Mouse (Mus musculus) spleen, embryonic (tissue): ENCODE measurements around the gene Dazap1.

ENCODE experiments used
- CTCF ChIA-PET: fragments of 350-600 bp; sonication (Branson Sonifier 250); formaldehyde crosslinking; loops from one replicate; lab custom pipeline; 2022; lab: Charles Lee

Dazap1 gene

DNA sequence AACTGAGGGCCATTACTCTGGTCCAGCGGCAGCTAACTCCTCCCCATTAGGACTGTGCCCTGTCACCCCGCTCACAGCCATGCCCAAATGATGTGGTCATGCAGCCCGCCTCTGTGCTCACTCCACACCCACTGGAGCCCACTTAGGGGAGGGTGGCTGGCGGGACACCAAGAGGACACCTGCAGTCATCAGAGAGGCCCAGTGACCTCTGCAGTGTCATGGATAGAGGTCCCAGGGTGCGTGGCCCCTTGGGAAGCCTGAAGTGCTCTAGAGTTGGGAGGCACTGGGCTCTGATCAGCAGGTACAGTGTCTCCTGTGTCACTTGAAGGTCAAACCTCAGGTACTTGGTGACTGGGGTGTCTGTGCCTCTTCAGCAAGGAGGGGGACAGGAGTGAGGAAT, 35.5 kb downstream of the Dazap1 start:
- CTCF ChIA-PET, result no interaction called here

DNA sequence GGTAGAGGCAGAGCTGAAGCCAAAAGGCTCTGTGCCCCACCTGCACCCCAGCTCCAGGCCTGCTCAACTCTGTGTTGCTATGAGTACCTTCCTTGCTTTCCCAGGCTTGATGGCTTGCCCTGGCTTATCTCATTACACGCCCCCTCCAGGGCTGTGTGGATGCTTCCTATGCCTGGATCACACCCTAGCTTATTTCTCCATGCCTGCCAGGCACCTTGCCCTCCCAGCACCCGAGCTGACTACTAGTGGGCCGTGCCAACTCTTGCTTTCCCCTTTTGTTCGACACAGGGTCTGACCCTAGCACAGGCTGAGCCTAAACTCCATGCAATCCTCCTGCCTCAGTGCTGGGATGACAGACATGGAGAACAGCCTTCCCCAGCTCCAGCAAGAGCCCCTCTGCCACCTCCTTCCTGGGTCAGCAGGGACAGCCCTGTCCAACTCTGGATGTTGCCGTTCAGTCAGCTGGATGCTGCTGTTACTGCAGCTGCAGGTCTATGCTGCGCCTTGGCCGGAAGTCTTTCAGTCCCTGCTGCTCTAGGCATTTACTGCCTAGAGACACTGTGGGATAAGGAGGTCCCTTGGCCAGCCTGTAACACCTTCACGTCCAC, 36.3 kb downstream of the Dazap1 start:
- CTCF ChIA-PET, result no interaction called here

DNA sequence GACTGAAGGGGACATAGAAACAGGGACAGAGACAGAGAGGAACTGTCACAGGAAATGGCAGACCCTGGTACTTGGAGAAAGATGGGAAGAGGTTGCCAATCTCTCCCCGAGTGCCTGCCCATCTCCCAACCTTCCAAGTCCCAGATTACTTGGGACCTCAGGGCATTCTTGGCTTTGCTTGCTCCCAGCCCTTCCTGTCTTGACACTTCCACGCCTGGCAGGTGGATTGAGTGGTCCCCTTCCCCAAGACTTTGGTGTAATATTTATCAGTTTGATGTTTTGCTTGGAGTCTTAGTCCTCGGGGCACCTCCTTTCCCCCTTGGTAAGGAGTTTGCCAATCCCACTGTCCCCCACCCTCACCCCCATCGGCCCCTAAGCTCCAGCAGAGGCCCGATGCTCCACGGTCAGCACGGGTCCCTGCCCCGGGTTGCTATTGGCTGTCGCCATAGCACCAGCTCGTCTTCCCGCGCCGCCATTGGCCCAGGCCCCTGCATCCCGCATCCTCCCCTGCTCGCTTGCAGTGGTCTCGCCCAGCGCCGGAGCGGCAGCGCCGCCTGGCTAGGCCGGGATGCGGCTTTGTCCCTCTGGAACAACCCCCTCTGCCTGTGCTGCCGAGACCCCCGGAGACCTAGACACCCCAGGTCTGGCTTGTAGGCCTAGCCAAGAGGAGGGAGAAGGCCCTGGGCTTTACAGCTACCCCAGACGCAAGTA, 37.4 kb downstream of the Dazap1 start:
- CTCF ChIA-PET, result no interaction called here

DNA sequence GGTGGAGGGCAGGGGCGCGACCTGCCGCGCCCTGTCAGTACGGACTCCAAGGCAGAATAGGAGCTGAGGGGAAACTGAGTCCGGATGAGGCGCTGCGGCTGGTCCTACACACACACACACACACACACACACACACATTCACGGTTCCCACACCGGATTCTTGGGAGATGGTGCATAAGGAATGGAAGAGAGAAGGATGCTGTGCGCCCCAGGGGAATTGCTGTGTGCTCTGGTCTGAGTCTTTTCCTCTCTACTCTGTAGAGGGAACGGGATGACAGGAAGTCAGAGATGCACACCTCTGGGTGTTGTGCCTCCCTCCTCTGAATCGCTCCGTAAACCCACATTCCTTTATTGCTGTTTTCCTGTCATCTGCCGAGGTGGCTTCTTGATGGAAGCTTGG, 38.0 kb downstream of the Dazap1 start:
- CTCF ChIA-PET, result interaction anchor here (0.5 to 0.8 kb wide), 2 partner anchors 7 to 46 kb away, joined by 3 read pairs; partner anchors contain the start of gene Rps15

DNA sequence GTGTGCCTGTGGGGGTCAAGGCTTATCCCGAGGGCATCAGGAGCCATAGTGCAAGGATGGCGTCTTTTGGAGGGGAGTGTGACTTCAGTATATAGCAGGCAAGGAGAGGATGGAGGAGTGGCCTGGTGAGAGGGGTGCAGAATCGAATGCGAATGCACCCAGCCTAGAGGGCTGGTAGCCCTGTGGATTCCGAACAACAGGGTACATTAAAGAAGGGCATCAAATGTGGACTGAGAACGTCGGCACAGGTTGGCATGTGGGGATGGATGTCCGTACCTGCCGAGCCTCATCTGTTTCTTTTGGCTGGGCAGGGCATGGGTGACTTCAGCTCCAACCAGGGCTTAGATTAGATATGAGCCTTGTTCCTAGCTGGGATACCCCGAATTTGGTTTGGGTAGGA, 38.5 kb downstream of the Dazap1 start:
- CTCF ChIA-PET, result interaction anchor here (0.5 to 0.8 kb wide), 2 partner anchors 8 to 45 kb away, joined by 3 read pairs; partner anchors contain the start of gene Rps15

DNA sequence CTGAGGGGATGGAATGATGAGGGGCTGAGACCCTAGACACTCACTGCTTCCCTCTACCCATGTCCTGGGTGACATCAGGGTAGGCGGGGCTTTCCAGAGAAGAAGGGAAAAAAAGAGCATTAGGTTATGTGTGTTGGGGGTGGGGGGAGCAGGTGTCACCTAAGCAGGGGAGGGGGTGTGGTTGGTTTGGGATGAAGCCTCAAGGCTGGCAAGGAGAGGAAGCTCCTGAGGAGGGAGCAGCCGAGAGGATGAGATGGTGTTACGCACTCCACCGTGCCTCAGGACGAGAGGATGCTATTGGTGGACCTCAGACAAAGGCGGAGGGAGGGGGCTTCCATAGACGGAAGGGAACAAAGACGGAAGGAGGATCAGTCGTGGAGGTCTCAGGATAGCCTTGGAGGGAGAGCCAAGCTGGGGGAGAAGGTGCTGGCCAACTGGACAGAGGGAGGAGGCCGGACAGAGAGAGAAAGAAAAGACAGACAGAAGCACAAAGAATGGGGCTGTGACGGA, 39.4 kb downstream of the Dazap1 start:
- CTCF ChIA-PET, result no interaction called here

DNA sequence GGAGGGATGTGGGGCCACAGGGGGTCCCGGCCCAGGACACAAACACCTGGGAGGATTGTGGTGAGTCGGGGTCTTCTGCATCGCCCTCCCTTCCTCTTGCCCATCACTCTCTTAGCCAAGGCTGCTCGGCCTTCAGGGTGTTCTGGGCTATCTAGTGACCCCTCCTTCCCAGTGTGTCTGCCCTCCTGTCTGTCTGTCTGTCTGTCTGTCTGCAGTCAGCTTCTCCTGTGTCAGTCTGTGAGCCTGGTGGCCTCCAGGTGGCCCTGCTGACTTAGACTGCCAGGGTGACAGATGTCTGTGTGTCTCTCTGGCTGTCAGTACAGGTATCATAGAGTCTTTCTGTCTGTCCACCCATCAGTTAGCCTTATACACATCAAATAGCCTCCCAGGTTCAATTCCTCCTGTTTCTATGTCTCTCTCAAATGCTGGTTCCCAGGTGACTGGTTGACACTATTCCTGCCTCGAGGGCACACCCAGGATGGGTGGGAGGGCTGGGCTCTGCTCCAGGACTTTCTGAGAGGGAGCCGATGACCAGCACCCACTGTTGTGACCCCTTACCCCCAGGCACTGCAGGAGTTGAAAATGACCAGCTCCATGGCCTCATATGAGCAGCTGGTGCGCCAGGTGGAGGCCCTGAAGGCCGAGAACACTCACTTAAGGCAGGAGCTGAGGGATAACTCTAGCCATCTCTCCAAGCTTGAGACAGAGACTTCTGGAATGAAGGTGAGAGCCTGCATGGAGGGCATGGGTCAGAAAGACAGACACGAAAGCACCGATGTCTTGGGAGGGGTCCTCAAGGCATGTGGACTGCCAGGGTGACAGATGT, 40.2 kb downstream of the Dazap1 start:
- CTCF ChIA-PET, result no interaction called here

DNA sequence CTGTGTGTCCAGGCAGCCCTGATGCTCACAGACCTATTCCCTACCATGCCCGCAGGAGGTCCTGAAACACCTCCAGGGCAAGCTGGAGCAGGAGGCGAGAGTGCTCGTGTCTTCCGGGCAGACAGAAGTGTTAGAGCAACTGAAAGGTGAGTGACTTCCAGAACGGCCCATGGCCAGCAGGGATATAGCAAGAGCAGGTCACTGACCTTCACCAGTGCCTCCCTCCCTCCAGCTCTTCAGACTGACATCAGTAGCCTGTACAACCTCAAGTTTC, 40.7 kb downstream of the Dazap1 start:
- CTCF ChIA-PET, result no interaction called here

DNA sequence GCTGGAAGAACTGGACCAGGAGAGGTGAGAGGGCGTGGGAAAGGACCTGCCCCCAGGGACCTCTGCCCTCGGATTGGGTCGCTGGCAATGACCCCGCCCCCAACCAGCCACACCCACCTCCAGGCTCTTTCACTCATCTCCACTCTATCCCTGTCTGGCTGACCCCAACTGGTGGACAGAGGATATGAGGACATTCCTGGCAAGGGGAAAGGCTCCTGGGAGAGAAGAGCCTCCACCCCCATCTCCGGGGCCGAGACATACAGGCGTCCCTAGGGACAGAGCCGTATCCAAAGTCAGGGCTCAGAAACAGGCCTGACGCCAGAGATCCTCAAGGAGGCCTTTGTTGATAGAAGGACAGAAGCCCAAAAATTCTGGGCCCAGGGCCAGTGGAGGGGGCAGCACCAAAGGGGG, 41.2 kb downstream of the Dazap1 start:
- CTCF ChIA-PET, result no interaction called here

DNA sequence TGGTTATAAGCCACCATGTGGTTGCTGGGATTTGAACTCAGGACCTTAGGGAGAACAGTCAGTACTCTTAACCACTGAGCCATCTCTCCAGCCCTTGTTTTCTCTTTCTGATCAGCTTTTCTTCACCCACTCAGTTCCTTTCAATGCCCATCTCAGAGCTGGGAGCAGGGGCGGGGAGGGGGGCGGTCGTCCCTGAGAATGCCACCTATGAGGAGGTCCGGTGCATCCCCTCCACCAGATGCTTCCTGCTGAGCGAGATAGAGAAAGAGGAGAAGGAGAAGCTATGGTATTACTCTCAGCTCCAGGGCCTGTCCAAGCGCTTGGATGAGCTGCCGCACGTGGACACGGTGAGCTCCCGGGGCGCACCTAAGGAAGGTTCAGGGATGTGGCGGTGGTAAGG, 43.2 kb downstream of the Dazap1 start:
- CTCF ChIA-PET, result interaction anchor here (0.6 to 0.7 kb wide), 2 partner anchors 38 to 396 kb away, joined by 3 read pairs; no protein-coding TSS in a partner anchor

DNA sequence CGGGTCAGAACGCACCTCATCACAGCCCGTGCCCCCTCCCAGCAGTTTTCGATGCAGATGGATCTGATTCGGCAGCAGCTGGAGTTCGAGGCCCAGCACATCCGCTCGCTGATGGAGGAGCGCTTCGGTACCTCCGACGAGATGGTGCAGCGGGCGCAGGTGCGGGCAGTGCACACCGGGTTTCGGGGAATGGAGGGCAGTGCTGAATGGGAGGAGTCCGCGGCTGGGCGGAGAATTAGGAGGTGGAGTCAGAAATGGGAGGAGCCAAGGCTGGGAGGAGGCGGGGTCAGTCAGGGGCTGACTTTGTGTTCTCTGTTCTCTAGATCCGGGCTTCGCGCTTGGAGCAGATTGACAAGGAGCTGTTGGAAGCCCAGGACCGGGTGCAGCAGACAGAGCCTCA, 43.6 kb downstream of the Dazap1 start:
- CTCF ChIA-PET, result interaction anchor here (0.7 kb wide), 1 partner anchor 38 kb away, joined by 3 read pairs; no protein-coding TSS in a partner anchor

DNA sequence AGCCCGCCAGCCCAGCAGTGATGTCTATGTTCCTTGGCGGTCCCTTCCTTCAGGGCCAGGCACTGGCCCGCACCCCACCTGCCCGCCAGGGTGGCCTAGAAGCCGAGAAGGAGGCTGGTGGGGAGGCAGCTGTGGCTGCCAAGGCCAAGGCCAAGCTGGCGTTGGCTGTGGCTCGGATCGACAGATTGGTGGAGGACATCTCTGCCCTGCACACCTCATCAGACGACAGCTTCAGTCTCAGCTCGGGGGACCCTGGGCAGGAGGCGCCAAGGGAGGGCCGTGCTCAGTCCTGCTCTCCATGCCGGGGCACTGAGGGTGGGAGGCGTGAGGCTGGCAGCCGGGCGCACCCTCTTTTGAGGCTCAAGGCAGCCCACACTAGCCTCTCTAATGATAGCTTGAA, 50.3 kb downstream of the Dazap1 start:
- CTCF ChIA-PET, result no interaction called here

DNA sequence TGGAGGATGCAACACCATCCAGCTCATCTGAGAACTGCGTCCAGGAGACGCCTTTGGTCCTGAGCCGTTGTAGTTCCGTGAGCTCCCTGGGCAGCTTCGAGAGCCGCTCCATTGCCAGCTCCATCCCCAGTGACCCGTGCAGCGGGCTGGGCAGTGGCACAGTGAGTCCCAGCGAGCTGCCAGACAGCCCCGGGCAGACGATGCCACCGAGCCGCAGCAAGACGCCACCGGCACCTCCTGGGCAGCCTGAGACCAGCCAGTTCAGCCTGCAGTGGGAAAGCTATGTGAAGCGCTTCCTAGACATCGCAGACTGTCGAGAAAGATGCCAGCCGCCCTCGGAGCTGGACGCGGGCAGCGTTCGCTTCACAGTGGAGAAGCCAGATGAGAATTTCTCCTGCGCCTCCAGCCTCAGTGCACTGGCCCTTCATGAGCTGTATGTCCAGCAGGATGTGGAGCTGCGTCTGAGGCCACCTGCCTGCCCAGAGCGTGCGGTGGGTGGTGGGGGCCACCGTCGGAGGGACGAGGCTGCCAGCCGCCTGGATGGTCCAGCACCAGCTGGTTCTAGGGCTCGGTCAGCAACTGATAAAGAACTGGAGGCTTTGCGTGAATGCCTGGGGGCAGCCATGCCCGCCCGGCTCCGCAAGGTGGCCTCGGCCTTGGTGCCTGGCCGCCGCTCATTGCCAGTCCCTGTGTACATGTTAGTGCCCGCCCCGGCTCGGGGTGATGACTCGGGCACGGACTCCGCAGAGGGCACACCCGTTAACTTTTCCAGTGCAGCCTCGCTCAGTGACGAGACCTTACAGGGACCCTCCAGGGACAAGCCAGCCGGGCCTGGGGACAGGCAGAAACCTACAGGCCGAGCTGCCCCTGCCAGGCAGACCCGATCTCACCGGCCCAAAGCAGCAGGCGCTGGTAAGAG, 51.6 kb downstream of the Dazap1 start:
- CTCF ChIA-PET, result interaction anchor here (0.6 to 1.1 kb wide), 2 partner anchors 28 to 424 kb away, joined by 3 read pairs; no protein-coding TSS in a partner anchor

DNA sequence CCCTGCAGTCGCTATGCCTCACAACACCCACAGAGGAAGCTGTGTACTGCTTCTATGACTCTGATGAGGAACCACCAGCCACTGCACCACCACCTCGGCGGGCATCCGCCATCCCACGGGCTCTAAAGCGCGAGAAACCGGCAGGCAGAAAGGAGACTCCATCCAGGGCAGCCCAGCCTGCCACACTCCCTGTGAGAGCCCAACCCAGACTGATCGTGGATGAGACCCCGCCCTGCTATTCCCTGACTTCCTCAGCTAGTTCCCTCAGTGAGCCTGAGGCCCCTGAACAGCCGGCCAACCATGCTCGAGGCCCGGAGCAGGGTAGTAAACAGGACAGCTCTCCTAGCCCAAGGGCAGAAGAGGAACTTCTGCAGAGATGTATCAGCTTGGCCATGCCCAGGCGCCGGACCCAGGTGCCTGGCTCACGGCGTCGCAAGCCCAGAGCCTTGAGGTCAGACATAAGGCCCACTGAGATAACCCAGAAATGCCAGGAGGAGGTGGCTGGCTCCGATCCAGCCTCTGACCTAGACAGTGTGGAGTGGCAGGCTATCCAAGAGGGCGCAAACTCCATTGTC, 52.4 kb downstream of the Dazap1 start:
- CTCF ChIA-PET, result interaction anchor here (0.6 to 1.1 kb wide), 2 partner anchors 27 to 355 kb away, joined by 3 read pairs; no protein-coding TSS in a partner anchor

DNA sequence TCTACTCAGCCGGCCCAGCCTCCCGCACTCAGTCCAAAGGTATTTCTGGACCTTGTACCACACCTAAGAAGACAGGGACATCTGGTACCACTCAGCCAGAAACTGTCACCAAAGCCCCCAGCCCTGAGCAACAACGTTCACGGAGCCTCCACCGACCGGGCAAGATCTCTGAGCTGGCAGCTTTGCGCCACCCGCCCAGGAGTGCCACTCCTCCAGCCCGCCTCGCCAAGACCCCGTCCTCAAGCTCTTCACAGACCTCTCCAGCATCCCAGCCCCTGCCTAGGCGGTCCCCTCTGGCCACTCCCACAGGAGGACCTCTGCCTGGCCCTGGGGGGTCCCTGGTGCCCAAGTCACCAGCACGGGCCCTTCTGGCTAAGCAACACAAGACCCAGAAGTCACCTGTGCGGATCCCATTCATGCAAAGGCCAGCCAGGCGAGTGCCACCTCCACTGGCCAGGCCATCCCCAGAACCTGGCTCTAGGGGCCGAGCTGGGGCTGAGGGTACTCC, 53.3 kb downstream of the Dazap1 start:
- CTCF ChIA-PET, result interaction anchor here (0.6 kb wide), 2 partner anchors 36 to 356 kb away, joined by 3 read pairs; no protein-coding TSS in a partner anchor

DNA sequence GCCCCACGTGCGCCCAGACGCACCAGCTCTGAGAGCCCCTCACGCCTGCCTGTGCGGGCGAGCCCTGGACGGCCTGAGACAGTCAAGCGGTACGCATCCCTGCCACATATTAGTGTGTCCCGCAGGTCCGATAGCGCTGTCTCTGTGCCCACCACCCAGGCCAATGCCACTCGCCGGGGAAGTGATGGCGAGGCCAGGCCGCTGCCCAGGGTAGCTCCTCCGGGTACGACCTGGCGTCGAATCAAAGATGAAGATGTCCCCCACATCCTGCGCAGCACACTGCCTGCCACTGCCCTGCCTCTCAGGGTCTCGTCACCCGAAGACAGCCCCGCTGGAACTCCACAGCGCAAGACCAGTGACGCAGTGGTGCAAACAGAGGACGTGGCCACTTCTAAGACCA, 54.0 kb downstream of the Dazap1 start:
- CTCF ChIA-PET, result no interaction called here

DNA sequence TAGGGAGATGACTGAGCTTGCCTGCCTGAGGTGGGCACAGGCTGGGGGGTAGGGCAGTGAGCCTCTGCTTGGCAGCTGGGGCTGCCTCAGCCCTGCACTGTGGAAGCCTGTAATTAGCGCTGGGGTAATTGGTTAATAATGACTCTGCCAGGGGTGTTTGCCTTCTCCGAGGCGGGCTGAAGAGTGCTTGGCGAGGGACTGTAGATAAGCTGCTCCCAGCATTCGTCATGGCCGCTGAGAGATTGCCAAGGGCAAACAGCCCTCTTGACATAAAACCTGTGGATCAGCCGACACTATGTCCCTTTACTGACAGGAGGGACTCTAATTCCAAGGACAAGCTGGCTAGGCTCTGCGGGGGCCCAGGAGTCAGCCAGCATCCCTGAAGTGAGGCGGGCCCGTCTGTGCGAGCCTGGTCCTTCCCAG, 55.1 kb downstream of the Dazap1 start:
- CTCF ChIA-PET, result no interaction called here

DNA sequence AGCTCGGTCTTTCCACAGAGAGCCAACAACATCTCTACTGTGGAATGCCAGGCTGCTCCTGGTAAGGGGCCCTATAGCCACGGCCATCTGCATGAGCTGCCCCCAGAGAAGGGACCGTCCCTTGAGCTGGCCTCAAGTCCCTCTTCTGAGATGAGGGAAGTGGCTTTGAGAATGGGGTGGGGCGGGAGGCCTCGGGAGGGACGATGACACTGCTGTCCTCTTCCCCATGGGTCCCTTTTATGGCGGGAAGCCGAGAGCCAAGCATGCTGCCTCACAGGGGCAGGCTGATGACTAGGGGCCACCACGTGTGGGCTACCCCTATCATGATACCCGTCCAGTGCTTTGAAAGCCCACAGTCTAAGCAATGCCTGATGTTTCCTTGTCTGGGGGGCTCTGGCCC, 55.7 kb downstream of the Dazap1 start:
- CTCF ChIA-PET, result interaction anchor here (0.8 kb wide), 1 partner anchor 25 kb away, joined by 3 read pairs; the partner anchor contains the start of gene Rps15

DNA sequence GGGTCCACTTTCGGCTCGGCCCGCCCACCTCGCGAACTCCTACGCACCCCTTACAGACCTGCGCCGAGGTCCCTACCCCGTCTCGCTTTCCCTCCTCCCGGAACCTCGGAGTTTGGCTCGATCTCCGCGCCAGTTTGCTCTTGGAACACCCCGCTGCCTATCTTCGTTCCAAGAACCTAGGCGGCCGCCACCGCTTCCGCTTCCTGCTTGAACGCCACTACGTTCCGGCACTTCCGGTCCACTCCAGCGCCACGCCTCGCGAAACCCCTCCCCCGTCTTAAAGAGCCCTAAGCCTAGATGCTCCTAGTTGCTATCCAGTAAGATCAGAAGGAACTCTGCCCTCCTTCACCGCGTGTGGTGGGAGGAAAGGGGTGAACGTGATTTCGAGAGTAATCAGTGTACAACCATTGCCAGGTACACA, 59.1 kb downstream of the Dazap1 start, which contains the start of gene 2310011J03Rik:
Gene 2310011J03Rik (minus strand): TSS at position 198 of the 421 bp plus-strand sequence.
- CTCF ChIA-PET, result no interaction called here

DNA sequence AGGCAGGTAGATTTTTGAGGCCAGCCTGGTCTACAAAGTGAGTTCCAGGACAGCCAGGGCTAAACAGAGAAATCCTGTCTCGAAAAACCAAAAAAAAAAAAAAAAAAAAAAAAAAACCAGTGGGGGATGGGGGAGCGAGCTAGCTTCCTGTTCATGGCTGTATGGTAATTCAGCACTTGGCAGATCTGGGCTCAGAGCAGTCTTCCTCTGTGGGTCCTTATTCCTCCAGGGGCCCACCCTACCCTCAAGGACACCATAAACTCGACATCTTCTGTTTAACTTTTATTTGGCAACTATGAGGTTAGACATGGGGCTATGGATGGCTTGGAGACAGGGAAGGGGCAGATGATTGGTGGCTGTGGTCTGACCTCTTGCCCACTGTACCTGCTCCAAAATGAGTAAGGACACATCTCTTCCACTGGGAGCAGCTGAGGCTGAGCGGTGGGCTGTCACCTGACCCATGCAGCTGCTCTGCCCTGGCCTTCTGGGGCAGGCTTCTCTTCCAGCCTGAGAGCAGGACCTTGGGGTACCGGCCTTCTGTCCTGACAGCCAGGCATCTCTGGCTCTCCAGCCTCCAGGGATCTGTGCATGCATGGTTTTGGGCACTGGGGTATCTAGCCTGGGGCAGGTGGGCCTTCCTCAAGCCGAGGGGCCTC, 59.9 kb downstream of the Dazap1 start:
- CTCF ChIA-PET, result no interaction called here
